Mouse (Mus musculus) midbrain, postnatal 0 days (tissue): ENCODE measurements around the gene B4galt7. TPM values are rescaled to one million over a fixed set of nuclear protein-coding genes. Genes with fewer than 3 reads are reported as not detected.

Experiments used
- ATAC-seq: fragments of 200-750 bp; cut with Nextera tagmentation; 2 replicates; pipeline ENCODE4 v1.8.0; 2017; ENCODE audit warnings: moderate number of reproducible peaks, mild to moderate bottlenecking, moderate TSS enrichment, moderate library complexity; ENCODE audit not compliant: low FRiP score
- DNase-seq: peaks from one replicate; pipeline ENCODE4 v3.0.0-alpha.2; 2015; ENCODE audit warnings: low spot score
- H3K27ac ChIP-seq: fragments of 300-500 bp; sonication (generic); 2 replicates; pipeline ENCODE4 v1.5.1; 2014; ENCODE audit warnings: low read depth, mild to moderate bottlenecking, low read length, mixed read lengths
- H3K27me3 ChIP-seq: fragments of 300-500 bp; sonication (generic); 2 replicates; pipeline ENCODE4 v1.6.1; 2014; ENCODE audit warnings: low read length, control low read depth, mixed read lengths; ENCODE audit not compliant: insufficient read depth
- H3K36me3 ChIP-seq: fragments of 300-500 bp; sonication (generic); 2 replicates; pipeline ENCODE4 v1.6.1; 2014; ENCODE audit warnings: low read length, control low read depth, mixed read lengths; ENCODE audit not compliant: insufficient read depth
- H3K4me1 ChIP-seq: fragments of 300-500 bp; sonication (generic); 2 replicates; pipeline ENCODE4 v1.6.1; 2014; ENCODE audit warnings: mild to moderate bottlenecking, control low read depth, antibody characterized with exemption, low read length, mixed read lengths; ENCODE audit not compliant: insufficient read depth
- H3K4me2 ChIP-seq: fragments of 300-500 bp; sonication (generic); 2 replicates; pipeline ENCODE4 v1.6.1; 2014; ENCODE audit warnings: low read depth, mild to moderate bottlenecking, low read length, mixed read lengths; ENCODE audit not compliant: poor library complexity, severe bottlenecking
- H3K4me3 ChIP-seq: fragments of 300-500 bp; sonication (generic); 2 replicates; pipeline ENCODE4 v1.5.1; 2014; ENCODE audit warnings: low read depth, mild to moderate bottlenecking, low read length, moderate library complexity
- H3K9ac ChIP-seq: fragments of 300-500 bp; sonication (generic); replicated peaks from 2 replicates; pipeline ENCODE4 v1.6.1; 2014; ENCODE audit warnings: mild to moderate bottlenecking, low read length, moderate library complexity, mixed read lengths; ENCODE audit not compliant: poor library complexity, severe bottlenecking
- H3K9me3 ChIP-seq: fragments of 300-500 bp; sonication (generic); 2 replicates; pipeline ENCODE4 v1.6.1; 2016; ENCODE audit warnings: low read length, control low read depth
- CTCF ChIP-seq: IDR thresholded peaks from 2 replicates; pipeline ENCODE4 v1.5.1; 2016; ENCODE audit warnings: antibody characterized with exemption, mild to moderate bottlenecking
- WGBS: fragments of 180-500 bp; shearing (Covaris S2); extraction: QIAGEN DNeasy Blood & Tissue Kit; methylation state at CpG from one replicate; pipeline ENCODE4 v1.1.7; 2014; 5-methylcytosine and 5-hydroxymethylcytosine counted together
- polyA plus RNA-seq: library from polyadenylated mRNA; unstranded; fragments of >200 nt; fragmentation: Nextera tagmentation; extraction: Ambion mirVana; gene quantifications from 2 replicates; pipeline ENCODE4 v1.2.1, GENCODE M21; 2015
- total RNA-seq: library from RNA; depleted of rRNA; stranded (reverse); fragments of >200 nt; gene quantifications from 2 replicates; pipeline ENCODE4 v1.2.3, GENCODE M21; 2014

B4galt7 gene
- total and polyA plus RNA-seq, 2 experiments from 2014 or later = 50.1 to 62.6 TPM

DNA sequence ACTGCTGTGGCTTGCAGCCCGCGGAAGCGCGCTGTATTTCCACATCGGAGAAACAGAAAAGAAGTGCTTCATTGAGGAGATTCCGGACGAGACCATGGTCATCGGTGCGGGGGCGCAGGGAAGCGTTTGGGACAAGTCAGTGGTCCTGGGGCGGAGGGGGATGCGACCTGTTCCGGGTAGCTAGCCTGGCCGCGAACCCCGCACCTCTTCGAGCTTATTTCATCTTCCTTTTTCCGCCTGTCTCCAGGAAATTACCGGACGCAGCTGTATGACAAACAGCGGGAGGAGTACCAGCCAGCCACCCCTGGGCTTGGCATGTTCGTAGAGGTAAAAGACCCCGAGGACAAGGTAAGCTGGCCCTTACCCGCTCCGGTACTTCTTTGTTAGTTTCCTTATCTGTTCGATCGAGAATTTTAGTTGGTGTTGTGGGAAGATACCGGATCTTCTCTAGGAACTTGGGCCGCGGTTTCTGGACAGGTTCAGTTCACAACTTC, 6.4 kb upstream of the B4galt7 start:
- no peak for DNase-seq
- Histone ChIP-seq H3K4me1 (no peaks in the 10 kb centered on the region; the same call in 1 of the 2 replicates), H3K4me2 (peak overlapping the region; percentile 68), H3K9me3 (no peaks in the 10 kb centered on the region), H3K36me3 (peaks cover 25% of the 10 kb centered on the region), H3K27ac (peak overlapping the region; percentile 82), H3K9ac (peak overlapping the region; percentile 81), H3K27me3 (no peaks in the 10 kb centered on the region), H3K4me3 (peak overlapping the region; percentile 79)
- WGBS = under 1% methylated on average over 31 of the region's 31 CpGs
- ATAC-seq = peak; percentile 28; the same call in 1 of the 2 replicates
- TF ChIP-seq CTCF = no peak

- DNase-seq = peak; percentile 40
Measured at GRCm38 (mm10) chr13:55595375-55595774, 4.3 kb upstream of the B4galt7 start.

GRCm38 (mm10) chr13:55596802-55597201, 2.9 kb upstream of the B4galt7 start:
- ATAC-seq = no peak
- no peak for DNase-seq
- H3K4me3 ChIP-seq = no peak overlapping the region
- H3K27ac ChIP-seq = no peak overlapping the region
- H3K9me3 ChIP-seq = no peaks in the 10 kb centered on the region
- H3K27me3 ChIP-seq = no peaks in the 10 kb centered on the region
- no peak for TF ChIP-seq CTCF
- H3K4me2 ChIP-seq = no peak overlapping the region
- no peak overlapping the region for H3K9ac ChIP-seq
- 96% methylated on average over 12 of the region's 12 CpGs for WGBS
- H3K36me3 ChIP-seq = peaks cover 25% of the 10 kb centered on the region
- H3K4me1 ChIP-seq = peaks cover 3% of the 10 kb centered on the region; the same call in 1 of the 2 replicates

More at GRCm38 (mm10) chr13:55595375-55595774, 4.3 kb upstream of the B4galt7 start:
- Histone ChIP-seq H3K27ac (no peak overlapping the region), H3K4me3 (no peak overlapping the region), H3K9ac (no peak overlapping the region), H3K36me3 (peaks cover 25% of the 10 kb centered on the region), H3K27me3 (no peaks in the 10 kb centered on the region), H3K9me3 (no peaks in the 10 kb centered on the region), H3K4me1 (peaks cover 3% of the 10 kb centered on the region; the same call in 1 of the 2 replicates), H3K4me2 (no peak overlapping the region)
- WGBS = 90% methylated on average over 12 of the region's 12 CpGs
- no peak for TF ChIP-seq CTCF
- no peak for ATAC-seq

DNA sequence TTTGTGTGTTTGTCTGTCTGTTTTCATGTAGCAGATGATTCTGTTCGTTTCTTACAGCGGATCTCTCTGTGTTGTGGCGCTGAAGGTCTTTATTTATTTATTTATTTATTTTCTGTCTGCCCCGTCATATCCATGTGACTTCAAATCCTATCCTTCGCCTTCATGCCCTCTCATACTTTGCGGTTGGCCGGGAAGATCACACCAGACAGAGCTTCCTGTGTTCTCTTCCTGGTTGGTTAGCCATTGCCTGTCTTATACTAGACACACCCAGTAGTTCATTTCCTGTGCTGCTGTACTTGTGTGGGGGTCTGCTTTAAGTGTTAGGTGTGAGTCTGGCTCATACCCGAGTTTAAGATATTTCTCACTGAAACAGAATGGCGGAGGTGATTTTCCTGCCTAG, 961 bp downstream of the B4galt7 start:
- no peaks in the 10 kb centered on the region for H3K27me3 ChIP-seq
- H3K4me3 ChIP-seq = peak overlapping the region; percentile 75
- peak; percentile 25 for DNase-seq
- H3K9me3 ChIP-seq = no peaks in the 10 kb centered on the region
- H3K27ac ChIP-seq = peak overlapping the region; percentile 74; the same call in 1 of the 2 replicates
- peak overlapping the region; percentile 93 for H3K9ac ChIP-seq
- no peak for TF ChIP-seq CTCF
- peak; percentile 34; the same call in 1 of the 2 replicates for ATAC-seq
- H3K4me1 ChIP-seq = 0 out of 2 replicates have a peak, but pooled peaks cover 3% of the 10 kb centered on the region
- H3K36me3 ChIP-seq = peaks cover 21% of the 10 kb centered on the region
- WGBS = 19% methylated on average over 9 of the region's 9 CpGs
- peak overlapping the region; percentile 62 for H3K4me2 ChIP-seq

DNA sequence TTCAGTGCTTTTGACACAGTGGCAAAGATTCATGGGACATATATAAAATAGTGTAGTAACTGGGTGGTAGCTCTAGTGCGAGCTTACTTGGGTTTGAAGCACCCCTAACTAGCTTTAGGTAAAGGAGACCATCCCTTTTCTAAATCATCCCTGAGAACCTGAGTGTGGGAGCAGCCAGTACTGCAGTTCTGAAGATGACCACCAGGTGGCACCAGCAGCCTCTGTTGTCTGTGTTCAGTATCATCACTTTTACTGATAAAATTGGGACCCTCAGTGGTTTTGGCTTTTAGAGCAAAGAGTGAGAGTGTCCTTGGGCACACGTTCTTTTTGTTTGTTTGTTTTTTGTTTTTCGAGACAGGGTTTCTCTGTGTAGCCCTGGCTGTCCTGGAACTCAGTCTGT, 1.9 kb downstream of the B4galt7 start:
- WGBS = 4% methylated on average over 3 of the region's 3 CpGs
- H3K27ac ChIP-seq = no peak overlapping the region
- ATAC-seq (no peak), DNase-seq (peak; percentile 87)
- peak; percentile 96 for TF ChIP-seq CTCF
- H3K9ac ChIP-seq = no peak overlapping the region
- no peaks in the 10 kb centered on the region for H3K27me3 ChIP-seq
- H3K4me3 ChIP-seq = no peak overlapping the region
- peaks cover 24% of the 10 kb centered on the region for H3K36me3 ChIP-seq
- H3K4me2 ChIP-seq = no peak overlapping the region
- H3K4me1 ChIP-seq = 0 out of 2 replicates have a peak, but pooled peaks cover 3% of the 10 kb centered on the region
- no peaks in the 10 kb centered on the region for H3K9me3 ChIP-seq

DNA sequence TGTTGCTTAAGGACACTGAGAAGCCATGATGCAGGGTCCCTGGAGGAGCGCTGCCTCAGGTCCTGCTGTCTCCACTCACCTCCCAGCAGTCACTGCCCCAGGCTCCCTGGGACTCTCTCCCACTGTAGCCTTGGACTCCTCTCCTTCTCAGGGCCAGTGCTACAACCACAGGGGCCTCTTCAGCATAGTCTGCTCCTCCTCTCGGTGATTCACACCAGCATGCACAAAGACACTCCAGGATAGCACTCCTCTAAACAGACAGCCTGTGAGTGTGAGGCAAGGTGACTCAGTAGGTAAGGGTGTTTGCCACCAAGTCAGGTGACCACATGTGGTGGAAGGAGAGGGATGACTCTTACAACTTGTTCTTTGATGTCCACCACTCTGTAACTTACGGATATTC, 4.9 kb downstream of the B4galt7 start:
- H3K4me2 ChIP-seq = no peak overlapping the region
- ATAC-seq (no peak), DNase-seq (no peak)
- WGBS = 94% methylated on average over 3 of the region's 3 CpGs
- H3K27me3 ChIP-seq = no peaks in the 10 kb centered on the region
- no peaks in the 10 kb centered on the region for H3K4me1 ChIP-seq
- H3K9me3 ChIP-seq = no peaks in the 10 kb centered on the region
- H3K4me3 ChIP-seq = no peak overlapping the region
- TF ChIP-seq CTCF = no peak
- no peak overlapping the region for H3K9ac ChIP-seq
- no peak overlapping the region for H3K27ac ChIP-seq
- H3K36me3 ChIP-seq = peaks cover 40% of the 10 kb centered on the region
